In genomic region chr5:125262578-125262977, GRCm38 (mm10) we compare ENCODE assay signal across 9 mouse cellular contexts.
A peak's percentile ranks its signal among the peaks of the same experiment; 100 is the strongest.
DNase-seq lines count a peak whose midpoint lies in the region; ATAC-seq and TF ChIP-seq lines count a peak whose summit lies in the region.
"Had no signal": no experiment of that assay in that cellular context is flagged by ENCODE, and none has a peak within 500 bp of the region (broad histone marks: within the 10 kb centered on the region; RNA-seq: fewer than 3 reads in every experiment).

No protein-coding gene starts in this region.

- H3K4me1 ChIP-seq in embryonic facial prominence, embryonic 14.5 days (ENCODE audit: control insufficient read depth, insufficient read depth, low read length), result 0 out of 2 replicates have a peak, but pooled peaks cover 2% of the 10 kb centered on the region
- peaks cover 42% of the 10 kb centered on the region for H3K4me1 ChIP-seq in embryonic facial prominence, embryonic 10.5 days
- peaks cover 26% of the 10 kb centered on the region for H3K4me1 ChIP-seq in forebrain, embryonic 16.5 days (replicated peaks; ENCODE audit: control insufficient read depth, insufficient read depth, low read length)
- H3K4me1 ChIP-seq in lung, adult 2 months (ENCODE audit: control insufficient read depth, insufficient read depth, low read length), result no peaks in the 10 kb centered on the region

- H3K4me3 ChIP-seq in embryonic facial prominence, embryonic 14.5 days (ENCODE audit: low read depth, low read length), result no peak overlapping the region
- no peak overlapping the region for H3K4me3 ChIP-seq in embryonic facial prominence, embryonic 10.5 days
- no peak overlapping the region for H3K4me3 ChIP-seq in forebrain, embryonic 16.5 days (replicated peaks; ENCODE audit: low read length)
- H3K4me3 ChIP-seq in lung, adult 2 months (replicated peaks; ENCODE audit: extremely low read depth, low read depth, low read length), result no peak overlapping the region

- 47% methylated on average over 7 of the region's 7 CpGs for WGBS in embryonic facial prominence, embryonic 14.5 days
- WGBS in embryonic facial prominence, embryonic 10.5 days, result 64% methylated on average over 7 of the region's 7 CpGs
- WGBS in forebrain, embryonic 16.5 days, result 32% methylated on average over 7 of the region's 7 CpGs
- 51% methylated on average over 7 of the region's 7 CpGs for WGBS in lung, adult 2 months

- H3K9ac ChIP-seq in embryonic facial prominence, embryonic 14.5 days (ENCODE audit: low read depth, low read length), result no peak overlapping the region
- no peak overlapping the region for H3K9ac ChIP-seq in forebrain, embryonic 16.5 days (replicated peaks; ENCODE audit: low read depth, low read length)

- no peak overlapping the region for H3K27ac ChIP-seq in embryonic facial prominence, embryonic 14.5 days (replicated peaks; ENCODE audit: low read depth, low read length)
- H3K27ac ChIP-seq in embryonic facial prominence, embryonic 10.5 days (replicated peaks), result no peak overlapping the region; the same call in 1 of the 2 replicates
- peak overlapping the region; percentile 47 for H3K27ac ChIP-seq in forebrain, embryonic 16.5 days (ENCODE audit: low read length)

- DNase-seq in embryonic facial prominence, embryonic 14.5 days (ENCODE audit: low spot score), result peak; percentile 72
- DNase-seq in embryonic facial prominence, embryonic 10.5 days (ENCODE audit: low spot score), result no peak
- DNase-seq in layer of hippocampus, postnatal 36 days, result peak; percentile 41 to 52
- peak; percentile 66 for DNase-seq in retina, embryonic 14.5 days (ENCODE audit: low spot score)
- no peak for DNase-seq in lung, adult 2 months
- DNase-seq in thymus, adult 18-20 months, result no peak
- no peak for DNase-seq in T-cell, adult 2 months (ENCODE audit: low spot score)
- DNase-seq: cerebellum, postnatal 36 days had no signal

- TF ChIP-seq POLR2A in lung, adult 2 months (IDR thresholded peaks at IDR 0.05; ENCODE audit: borderline replicate concordance, extremely low read depth, low read depth, low read length), result no peak

- H3K9me3 ChIP-seq in embryonic facial prominence, embryonic 14.5 days (ENCODE audit: control insufficient read depth, low read length), result no peaks in the 10 kb centered on the region
- no peaks in the 10 kb centered on the region for H3K9me3 ChIP-seq in embryonic facial prominence, embryonic 10.5 days
- H3K9me3 ChIP-seq in forebrain, embryonic 16.5 days (ENCODE audit: control insufficient read depth, low read length), result no peaks in the 10 kb centered on the region

- no peaks in the 10 kb centered on the region for H3K36me3 ChIP-seq in embryonic facial prominence, embryonic 14.5 days (ENCODE audit: control insufficient read depth, insufficient read depth, low read length)
- H3K36me3 ChIP-seq in embryonic facial prominence, embryonic 10.5 days (replicated peaks), result no peaks in the 10 kb centered on the region
- H3K36me3 ChIP-seq in forebrain, embryonic 16.5 days (ENCODE audit: control insufficient read depth, insufficient read depth), result no peaks in the 10 kb centered on the region

- no peak for ATAC-seq in embryonic facial prominence, embryonic 14.5 days (ENCODE audit: low read depth)
- peak; percentile 43; the same call in 1 of the 2 replicates for ATAC-seq in forebrain, embryonic 16.5 days

- no peaks in the 10 kb centered on the region for H3K27me3 ChIP-seq in embryonic facial prominence, embryonic 14.5 days (replicated peaks; ENCODE audit: control insufficient read depth, insufficient read depth, low read length)
- no peaks in the 10 kb centered on the region for H3K27me3 ChIP-seq in embryonic facial prominence, embryonic 10.5 days (replicated peaks; ENCODE audit: low read depth, poor library complexity, severe bottlenecking)
- H3K27me3 ChIP-seq in forebrain, embryonic 16.5 days (replicated peaks; ENCODE audit: control insufficient read depth, insufficient read depth, low read length), result no peaks in the 10 kb centered on the region

- H3K4me2 ChIP-seq in embryonic facial prominence, embryonic 14.5 days (ENCODE audit: low read depth, low read length), result no peak overlapping the region
- no peak overlapping the region for H3K4me2 ChIP-seq in forebrain, embryonic 16.5 days (ENCODE audit: low read length)

- TF ChIP-seq CTCF in lung, adult 2 months (IDR thresholded peaks at IDR 0.05; ENCODE audit: insufficient read depth, low read length), result no peak

Comparison
In these comparisons a context has a peak if more than half of its experiments do, and no peak if none do; other contexts are left out.
1. DNase-seq: peak in embryonic facial prominence, embryonic 14.5 days (single experiment), layer of hippocampus, postnatal 36 days (2 of 2) and retina, embryonic 14.5 days (single experiment); none in embryonic facial prominence, embryonic 10.5 days (single experiment), lung, adult 2 months (single experiment), thymus, adult 18-20 months (0 of 2) and T-cell, adult 2 months (single experiment).